Mouse (Mus musculus) forebrain, embryonic 12.5 days (tissue): Measurements from ENCODE around the gene Syn3. TPM values are rescaled to one million over a fixed set of nuclear protein-coding genes. Genes with fewer than 3 reads are reported as not detected.
A peak's percentile ranks its signal among the peaks of the same experiment; 100 is the strongest.

Experiments
- ATAC-seq: fragments of 200-750 bp; cut with Nextera tagmentation; 2 replicates; pipeline ENCODE4 v1.8.0; 2017; ENCODE audit warnings: moderate TSS enrichment; ENCODE audit not compliant: low FRiP score
- H3K27ac ChIP-seq: fragments of 300-500 bp; sonication (generic); 2 replicates; pipeline ENCODE4 v1.5.1; 2016; ENCODE audit warnings: mild to moderate bottlenecking
- H3K27me3 ChIP-seq: fragments of 300-500 bp; sonication (generic); 2 replicates; pipeline ENCODE4 v1.6.1; 2016; ENCODE audit warnings: mild to moderate bottlenecking
- H3K36me3 ChIP-seq: fragments of 300-500 bp; sonication (generic); replicated peaks from 2 replicates; pipeline ENCODE4 v1.6.1; 2016; ENCODE audit warnings: mild to moderate bottlenecking
- H3K4me1 ChIP-seq: fragments of 300-500 bp; sonication (generic); 2 replicates; pipeline ENCODE4 v1.6.1; 2016
- H3K4me2 ChIP-seq: fragments of 300-500 bp; sonication (generic); 2 replicates; pipeline ENCODE4 v1.6.1; 2016; ENCODE audit warnings: mild to moderate bottlenecking, moderate library complexity
- H3K4me3 ChIP-seq: fragments of 300-500 bp; sonication (generic); replicated peaks from 2 replicates; pipeline ENCODE4 v1.5.1; 2016; ENCODE audit warnings: mild to moderate bottlenecking
- H3K9ac ChIP-seq: fragments of 300-500 bp; sonication (generic); 2 replicates; pipeline ENCODE4 v1.6.1; 2016; ENCODE audit warnings: mild to moderate bottlenecking
- H3K9me3 ChIP-seq: fragments of 300-500 bp; sonication (generic); 2 replicates; pipeline ENCODE4 v1.6.1; 2016
- WGBS: fragments of 180-500 bp; shearing (Covaris S2); methylation state at CpG from one replicate; pipeline ENCODE4 v1.1.7; 2016; 5-methylcytosine and 5-hydroxymethylcytosine counted together
- polyA plus RNA-seq: library from polyadenylated mRNA; unstranded; fragments of >200 nt; fragmentation: Nextera tagmentation; extraction: Ambion mirVana; gene quantifications from 2 replicates; pipeline ENCODE4 v1.2.1, GENCODE M21; 2016

Gene Syn3
- polyA plus RNA-seq, 1 experiment from 2014 or later, result 9.2 TPM

DNA sequence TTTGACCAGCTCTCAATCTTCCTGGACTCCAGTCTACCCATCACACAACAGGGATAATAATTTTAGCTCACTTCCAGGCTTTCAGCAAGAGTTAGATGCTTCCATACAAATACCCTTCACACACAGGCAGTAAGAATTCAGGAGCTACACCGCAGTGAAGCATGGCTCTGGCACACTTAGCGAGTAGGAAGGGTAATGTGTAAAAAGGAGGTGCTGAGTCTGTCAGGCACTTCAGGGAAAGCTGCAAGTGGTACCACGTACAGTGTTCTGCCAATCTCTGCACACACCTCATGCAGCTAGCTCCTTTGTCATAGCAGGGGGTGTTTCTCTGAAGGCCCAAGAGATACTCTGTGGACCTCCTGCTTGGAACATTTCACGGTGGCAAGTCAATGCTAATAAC, 12.7 kb downstream of the Syn3 start:
- peaks cover 13% of the 10 kb centered on the region for H3K4me1 ChIP-seq
- ATAC-seq, result no peak
- no peak overlapping the region for H3K9ac ChIP-seq
- no peaks in the 10 kb centered on the region for H3K27me3 ChIP-seq
- H3K9me3 ChIP-seq, result no peaks in the 10 kb centered on the region
- no peak overlapping the region for H3K4me3 ChIP-seq
- no peaks in the 10 kb centered on the region for H3K36me3 ChIP-seq
- no peak overlapping the region for H3K4me2 ChIP-seq
- 53% methylated on average over 4 of the region's 4 CpGs for WGBS
- no peak overlapping the region for H3K27ac ChIP-seq

DNA sequence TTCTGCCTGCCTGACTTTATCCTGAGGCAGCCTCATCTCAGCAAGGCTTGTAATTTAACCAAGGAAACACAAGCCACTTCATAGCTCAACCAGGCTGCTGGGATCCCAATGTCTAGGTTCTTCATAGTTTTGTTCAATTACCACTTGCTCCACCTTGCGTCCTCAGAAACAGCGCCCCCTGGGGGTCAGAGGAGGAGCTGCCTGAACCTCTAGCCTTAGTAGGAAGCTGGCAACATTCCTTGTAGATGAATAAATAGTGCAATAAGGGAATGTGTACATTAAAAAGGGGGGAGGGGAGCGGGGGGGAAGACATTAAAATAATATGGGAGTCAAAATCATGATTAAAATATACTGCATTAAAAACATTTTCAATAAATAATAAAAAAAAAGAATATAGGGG, 14.7 kb downstream of the Syn3 start:
- WGBS, result 14% methylated on average over 3 of the region's 3 CpGs
- H3K4me3 ChIP-seq, result no peak overlapping the region
- no peaks in the 10 kb centered on the region for H3K27me3 ChIP-seq
- no peak overlapping the region for H3K4me2 ChIP-seq
- no peak overlapping the region for H3K27ac ChIP-seq
- H3K4me1 ChIP-seq, result peaks cover 2% of the 10 kb centered on the region; the same call in 1 of the 2 replicates
- no peak for ATAC-seq
- H3K9me3 ChIP-seq, result no peaks in the 10 kb centered on the region
- no peaks in the 10 kb centered on the region for H3K36me3 ChIP-seq
- no peak overlapping the region for H3K9ac ChIP-seq

DNA sequence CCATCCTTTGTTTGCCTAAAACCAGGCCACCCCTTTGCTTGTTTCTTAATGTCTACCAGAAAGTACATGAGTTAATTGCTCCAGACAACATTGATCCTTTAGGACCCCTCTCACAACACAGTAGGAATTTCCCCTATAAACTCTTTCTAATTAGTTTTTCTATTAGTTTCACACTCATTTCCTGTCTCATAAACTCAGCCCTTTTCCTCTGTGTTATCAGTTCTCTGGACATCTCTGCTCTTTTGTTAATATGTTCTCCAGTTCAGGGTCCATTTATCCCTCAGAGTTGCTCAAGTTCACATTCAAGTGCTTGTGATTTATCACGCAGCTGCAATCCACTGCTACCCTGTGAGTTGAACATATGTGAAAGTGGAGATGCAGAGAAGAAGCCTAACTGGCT, 16.2 kb downstream of the Syn3 start:
- Histone ChIP-seq H3K4me3 (no peak overlapping the region), H3K9ac (no peak overlapping the region), H3K27ac (no peak overlapping the region), H3K4me1 (peaks cover 2% of the 10 kb centered on the region; the same call in 1 of the 2 replicates), H3K4me2 (no peak overlapping the region), H3K27me3 (no peaks in the 10 kb centered on the region), H3K9me3 (no peaks in the 10 kb centered on the region), H3K36me3 (no peaks in the 10 kb centered on the region)
- ATAC-seq, result no peak
- 59% methylated on average over 1 of the region's 1 CpGs for WGBS

DNA sequence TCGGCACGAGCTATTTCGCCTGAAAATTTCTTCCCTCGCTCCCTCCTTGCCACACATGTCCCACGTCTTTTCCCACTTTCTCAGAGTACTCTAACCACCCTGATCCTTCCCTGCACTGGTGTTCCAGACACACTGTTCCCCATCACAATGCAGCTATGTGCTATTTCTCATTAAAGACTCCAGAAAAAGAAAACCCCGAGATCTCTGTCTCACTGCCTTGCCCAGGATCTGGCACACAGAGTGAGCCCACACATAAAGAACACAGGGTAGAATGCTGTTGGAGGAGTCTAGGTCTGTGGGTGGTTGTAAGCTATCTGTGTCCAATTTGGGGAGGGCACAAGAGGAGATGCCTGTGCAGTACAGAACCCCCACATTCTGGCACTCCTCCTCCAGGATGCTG, 18.0 kb downstream of the Syn3 start:
- H3K27me3 ChIP-seq, result no peaks in the 10 kb centered on the region
- no peak overlapping the region for H3K27ac ChIP-seq
- 91% methylated on average over 6 of the region's 6 CpGs for WGBS
- H3K4me1 ChIP-seq, result no peaks in the 10 kb centered on the region
- H3K36me3 ChIP-seq, result no peaks in the 10 kb centered on the region
- no peak overlapping the region for H3K4me3 ChIP-seq
- no peaks in the 10 kb centered on the region for H3K9me3 ChIP-seq
- ATAC-seq, result no peak
- H3K4me2 ChIP-seq, result no peak overlapping the region
- no peak overlapping the region for H3K9ac ChIP-seq

GRCm38 (mm10) chr10:86479718-86480121, 19.0 kb downstream of the Syn3 start:
- Histone ChIP-seq H3K27me3 (no peaks in the 10 kb centered on the region), H3K4me2 (no peak overlapping the region), H3K4me3 (no peak overlapping the region), H3K4me1 (no peaks in the 10 kb centered on the region), H3K27ac (no peak overlapping the region), H3K9me3 (no peaks in the 10 kb centered on the region), H3K36me3 (no peaks in the 10 kb centered on the region), H3K9ac (no peak overlapping the region)
- no peak for ATAC-seq
- whole genome bisulfite sequencing, result 89% methylated on average over 4 of the region's 4 CpGs

DNA sequence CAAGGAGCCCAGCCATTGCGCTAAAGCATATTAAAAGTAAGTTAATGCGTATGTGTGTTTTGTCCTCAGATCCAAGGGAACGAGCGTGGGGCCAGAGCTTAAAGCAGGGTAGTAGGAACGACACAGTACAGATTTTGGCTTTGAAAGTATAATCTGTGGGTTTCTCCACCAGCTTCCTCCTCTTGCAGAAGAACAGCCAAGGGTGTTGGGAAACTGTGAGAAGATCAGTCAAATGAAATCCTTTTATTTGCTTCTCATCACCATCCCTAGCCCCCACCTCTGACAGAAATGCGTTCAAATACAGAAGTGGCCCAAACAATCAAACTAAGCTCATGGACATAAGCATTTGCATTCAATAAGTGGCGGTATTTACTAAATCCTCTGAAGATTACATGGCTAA, 22.0 kb downstream of the Syn3 start:
- ATAC-seq, result no peak

GRCm38 (mm10) chr10:86475270-86475669, 23.4 kb downstream of the Syn3 start:
- Histone ChIP-seq H3K27ac (no peak overlapping the region), H3K4me3 (no peak overlapping the region), H3K9me3 (no peaks in the 10 kb centered on the region), H3K36me3 (no peaks in the 10 kb centered on the region), H3K27me3 (no peaks in the 10 kb centered on the region), H3K4me2 (no peak overlapping the region), H3K9ac (no peak overlapping the region), H3K4me1 (no peaks in the 10 kb centered on the region)
- ATAC-seq, result no peak
- 83% methylated on average over 5 of the region's 5 CpGs for WGBS

More for the DNA sequence above, 22.0 kb downstream of the Syn3 start:
- Histone ChIP-seq H3K9ac (no peak overlapping the region), H3K4me2 (no peak overlapping the region), H3K27me3 (no peaks in the 10 kb centered on the region), H3K4me1 (no peaks in the 10 kb centered on the region), H3K27ac (no peak overlapping the region), H3K4me3 (no peak overlapping the region), H3K9me3 (no peaks in the 10 kb centered on the region), H3K36me3 (no peaks in the 10 kb centered on the region)
- WGBS, result 79% methylated on average over 7 of the region's 7 CpGs

GRCm38 (mm10) chr10:86474176-86475154, 24.2 kb downstream of the Syn3 start:
- Histone ChIP-seq H3K36me3 (no peaks in the 10 kb centered on the region), H3K4me1 (no peaks in the 10 kb centered on the region), H3K9ac (no peak overlapping the region), H3K27ac (no peak overlapping the region), H3K4me3 (no peak overlapping the region), H3K27me3 (no peaks in the 10 kb centered on the region), H3K4me2 (no peak overlapping the region), H3K9me3 (no peaks in the 10 kb centered on the region)
- no peak for ATAC-seq
- 65% methylated on average over 8 of the region's 8 CpGs for WGBS

- no peaks in the 10 kb centered on the region for H3K36me3 ChIP-seq
- H3K4me1 ChIP-seq, result no peaks in the 10 kb centered on the region
- no peak overlapping the region for H3K4me2 ChIP-seq
- no peak overlapping the region for H3K9ac ChIP-seq
- 50% methylated on average over 3 of the region's 3 CpGs for WGBS
- no peaks in the 10 kb centered on the region for H3K9me3 ChIP-seq
- no peak for ATAC-seq
- H3K4me3 ChIP-seq, result no peak overlapping the region
- H3K27ac ChIP-seq, result no peak overlapping the region
- no peaks in the 10 kb centered on the region for H3K27me3 ChIP-seq
These were observed 25.0 kb downstream of the Syn3 start for GRCm38 (mm10) chr10:86473637-86474154.

DNA sequence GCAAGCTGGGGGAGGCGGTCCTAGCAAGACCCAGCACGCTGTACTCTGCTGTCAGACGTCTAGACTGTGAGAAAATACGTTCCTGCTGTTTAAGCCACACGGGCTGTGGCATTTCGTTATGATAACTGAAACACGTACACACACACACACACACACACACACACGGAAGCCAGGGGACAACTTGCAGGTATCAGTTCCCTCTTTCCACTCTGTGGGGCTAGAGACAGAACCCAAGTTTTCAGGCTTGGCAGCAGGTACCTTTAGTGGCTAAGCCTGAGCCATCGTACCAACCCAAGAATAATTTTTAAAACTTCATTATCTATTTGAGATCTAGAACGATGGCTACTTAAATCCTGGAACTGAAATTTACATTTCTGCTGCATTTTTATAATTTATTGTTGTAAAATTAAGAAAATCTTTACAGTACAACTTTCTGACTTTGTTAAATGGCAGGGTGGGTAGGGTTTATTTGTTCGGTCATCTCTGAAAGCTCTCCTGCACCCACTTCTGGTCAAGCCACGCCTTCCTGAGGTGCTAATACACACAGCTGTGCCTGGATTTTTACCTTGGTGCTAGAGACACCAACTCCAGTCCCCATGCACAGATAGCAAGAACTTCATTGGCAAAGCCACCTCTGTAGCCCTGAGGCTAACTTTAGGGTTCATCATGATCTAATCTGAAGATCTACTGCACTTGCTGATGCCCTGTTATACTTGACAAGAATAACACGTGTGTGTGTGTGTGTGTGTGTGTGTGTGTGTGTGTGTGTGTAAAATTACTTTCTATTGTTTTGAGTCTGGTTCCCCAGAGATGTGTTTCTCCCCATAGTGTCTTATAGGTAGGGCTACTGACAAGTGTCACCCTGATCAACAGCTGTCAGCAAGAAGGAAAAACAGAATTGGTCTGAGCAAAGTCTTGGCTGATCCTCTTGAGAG, 29.8 kb downstream of the Syn3 start:
- no peaks in the 10 kb centered on the region for H3K27me3 ChIP-seq
- no peak for ATAC-seq
- H3K36me3 ChIP-seq, result no peaks in the 10 kb centered on the region
- no peak overlapping the region for H3K4me3 ChIP-seq
- H3K4me1 ChIP-seq, result no peaks in the 10 kb centered on the region
- H3K27ac ChIP-seq, result no peak overlapping the region
- 85% methylated on average over 13 of the region's 13 CpGs for WGBS
- H3K4me2 ChIP-seq, result no peak overlapping the region
- no peak overlapping the region for H3K9ac ChIP-seq
- H3K9me3 ChIP-seq, result no peaks in the 10 kb centered on the region

DNA sequence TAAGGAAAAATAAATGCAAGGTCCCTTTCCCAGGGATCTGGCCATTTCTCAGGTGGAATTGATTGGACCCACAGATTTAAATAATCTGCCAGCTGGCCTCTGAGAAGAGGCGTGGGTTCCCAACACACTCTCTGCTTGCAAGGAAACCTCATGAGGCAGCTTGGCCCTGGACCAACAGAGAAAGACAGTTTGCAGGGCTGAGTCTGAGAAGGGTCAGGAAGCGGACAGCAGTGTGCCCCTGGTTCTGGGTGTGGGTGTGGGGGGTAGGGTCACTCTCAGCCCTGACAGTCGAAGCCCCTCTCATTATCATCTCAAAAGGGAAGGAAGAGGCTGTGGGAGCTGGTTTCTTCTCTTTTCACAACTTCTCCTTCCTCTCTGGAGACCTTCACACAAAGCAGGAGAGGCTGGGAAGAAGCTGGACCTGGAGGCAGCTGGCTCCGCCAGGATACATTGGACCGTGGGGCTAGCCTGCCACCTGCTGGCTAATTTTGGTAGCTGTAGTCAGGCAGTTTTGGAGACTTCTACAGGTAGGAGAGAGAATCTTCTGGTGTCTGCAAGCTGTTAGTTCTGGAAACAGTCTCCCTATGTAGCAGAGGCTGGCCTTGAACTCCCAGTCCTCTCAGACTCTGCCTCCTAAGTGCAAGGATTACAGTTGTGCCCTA, 35.0 kb downstream of the Syn3 start:
- ATAC-seq, result peak; percentile 79
- Histone ChIP-seq H3K27ac (no peak overlapping the region), H3K4me1 (peaks cover 10% of the 10 kb centered on the region), H3K4me2 (no peak overlapping the region), H3K4me3 (no peak overlapping the region), H3K9ac (no peak overlapping the region), H3K9me3 (no peaks in the 10 kb centered on the region), H3K27me3 (no peaks in the 10 kb centered on the region), H3K36me3 (no peaks in the 10 kb centered on the region; the same call in 1 of the 2 replicates)
- 28% methylated on average over 5 of the region's 5 CpGs for WGBS

- no peak for ATAC-seq
- Histone ChIP-seq H3K27ac (no peak overlapping the region), H3K9ac (no peak overlapping the region), H3K4me3 (no peak overlapping the region), H3K4me1 (peaks cover 27% of the 10 kb centered on the region), H3K9me3 (no peaks in the 10 kb centered on the region), H3K36me3 (no peaks in the 10 kb centered on the region; the same call in 1 of the 2 replicates), H3K4me2 (no peak overlapping the region), H3K27me3 (no peaks in the 10 kb centered on the region)
- WGBS, result 55% methylated on average over 1 of the region's 1 CpGs
These were observed 39.1 kb downstream of the Syn3 start for GRCm38 (mm10) chr10:86459643-86460042.
